Mouse (Mus musculus): ENCODE data around the gene Poln. TPM values are rescaled to one million over a fixed set of nuclear protein-coding genes. Genes with fewer than 3 reads are reported as not detected.
A peak's percentile ranks its signal among the peaks of the same experiment; 100 is the strongest.

The Poln gene
- total RNA-seq, 2 experiments from 2014 or later, result 1.2 to 1.8 TPM

GRCm38 (mm10) chr5:33983309-33984121 lies 185.7 kb downstream of the Poln start, which contains the start of gene Gm1673:
TSS of gene Gm1673 (plus strand) at chr5:33983433.
- peak; percentile 79 for DNase-seq

- DNase-seq, result peak; percentile 29
These were observed 186.5 kb downstream of the Poln start for GRCm38 (mm10) chr5:33982731-33983259.

DNA sequence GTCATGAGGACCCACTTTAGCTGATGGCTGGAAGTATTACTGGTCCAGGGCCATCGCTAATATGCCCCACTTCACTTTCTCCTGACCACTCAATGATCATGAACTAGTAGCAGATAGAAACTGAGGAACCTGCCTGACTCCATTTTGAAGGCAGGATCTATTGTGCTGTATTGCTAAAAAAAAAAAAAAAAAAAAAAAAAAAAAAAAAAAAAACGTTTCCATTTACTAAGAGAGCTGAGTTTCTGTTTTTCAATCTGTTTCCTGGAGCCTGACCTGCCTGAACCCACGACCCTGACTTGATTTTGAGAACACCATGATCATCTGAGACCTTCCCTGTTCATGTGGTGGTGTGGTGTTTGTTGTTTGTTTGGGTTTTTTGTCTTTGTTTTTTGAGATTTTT lies 193.0 kb downstream of the Poln start:
- no peak for DNase-seq

GRCm38 (mm10) chr5:33974736-33975135 lies 194.5 kb downstream of the Poln start:
- no peak for DNase-seq

DNA sequence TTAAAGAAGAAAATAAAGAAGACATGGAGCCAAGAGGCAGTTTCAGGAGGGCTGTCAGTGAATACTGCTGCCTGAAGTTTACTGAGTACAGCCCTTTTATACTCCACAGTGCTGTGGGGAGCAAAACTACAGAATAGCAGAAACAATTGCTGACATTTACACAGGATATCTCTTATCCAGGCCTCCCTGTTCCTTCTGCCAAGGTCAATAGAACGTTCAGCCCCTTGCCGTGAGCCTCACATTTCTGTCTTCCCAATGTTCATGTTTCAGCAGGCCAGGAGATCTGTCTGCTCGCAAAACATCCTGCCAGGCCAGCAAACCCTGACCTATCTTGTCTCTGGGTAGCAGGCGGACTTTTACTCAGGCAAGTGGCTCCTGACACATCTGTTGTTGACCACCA lies 209.9 kb downstream of the Poln start:
- no peak for DNase-seq

Other genes with a start within 250 kb of the Poln start
- gene Nelfa, start 233.0 kb downstream of the Poln start, total RNA-seq (2021), result 10 to 100 TPM; 10.5 to 14.5 TPM
- 1 to 10 TPM; 2.5 to 3.2 TPM for gene Gm1673, start 186.0 kb downstream of the Poln start, total RNA-seq (2021)
- gene Nat8l, start 173.5 kb downstream of the Poln start, total RNA-seq (2021), result 1 to 10 TPM in 1 of 2 experiments, under 1 TPM in 1; 0.35 to 1.3 TPM
- gene Haus3, start 79 bp upstream of the Poln start, total RNA-seq (2021), result 1 to 10 TPM; 5.0 to 5.8 TPM
- gene Mxd4, start 18.3 kb upstream of the Poln start, total RNA-seq (2021), result 10 to 100 TPM; 57.0 to 58.8 TPM
- 1 to 10 TPM; 1.1 to 1.5 TPM for gene Zfyve28, start 119.0 kb upstream of the Poln start, total RNA-seq (2021)
- under 1 TPM in 1 of 2 experiments, not detected in 1; 0.12 TPM for gene Cfap99, start 119.2 kb upstream of the Poln start, total RNA-seq (2021)
- gene Rnf4, start 166.8 kb upstream of the Poln start, total RNA-seq (2021), result 10 to 100 TPM; 38.8 to 42.8 TPM
- 10 to 100 TPM; 19.6 to 26.6 TPM for gene Fam193a, start 200.5 kb upstream of the Poln start, total RNA-seq (2021)

Measured in gastrocnemius, postnatal 10 days (tissue).